Mouse (Mus musculus): ENCODE results near the gene C130074G19Rik. TPM values are rescaled to one million over a fixed set of nuclear protein-coding genes. Genes with fewer than 3 reads are reported as not detected.

C130074G19Rik gene
- polyA plus RNA-seq, 2 experiments: 1.1 to 7.4 TPM

DNA sequence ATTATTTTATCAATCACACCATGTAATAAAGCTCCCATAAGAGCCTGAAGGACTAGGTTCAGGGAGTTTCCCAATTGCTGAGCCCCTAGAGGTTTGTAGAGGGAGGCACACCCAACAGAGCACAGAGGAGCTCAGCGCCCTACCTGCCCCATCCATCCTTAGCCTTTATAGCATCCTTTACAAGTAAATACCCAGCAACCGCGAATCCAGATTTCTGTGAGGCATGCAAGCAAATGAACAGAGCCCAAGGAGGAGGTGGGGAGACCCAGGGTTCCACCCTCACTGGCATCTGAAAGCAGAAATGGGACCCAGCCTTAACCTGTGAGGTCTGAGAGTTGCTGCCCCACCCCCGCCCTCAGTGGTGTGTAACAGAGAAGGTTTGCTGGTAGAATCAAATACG, 46.7 kb downstream of the C130074G19Rik start:
- H3K4me1 ChIP-seq (replicated peaks; ENCODE audit: control insufficient read depth in 2 of 2, insufficient read depth in 2 of 2, low read length in 1 of 2): peaks cover 0 to 8% of the 10 kb centered on the region in 2 experiments; a peak in 2 of 4 replicates
- peaks cover 29% of the 10 kb centered on the region for H3K36me3 ChIP-seq (replicated peaks; ENCODE audit: control insufficient read depth, insufficient read depth, low read depth)
- H3K4me2 ChIP-seq (ENCODE audit: low read depth): no peak overlapping the region
- no peak overlapping the region for H3K9ac ChIP-seq (replicated peaks)
- H3K4me3 ChIP-seq (ENCODE audit: insufficient read depth in 1 of 2, low read depth in 2 of 2, low read length in 2 of 2): no peak overlapping the region
- no peak overlapping the region for H3K27ac ChIP-seq
- ATAC-seq (ENCODE audit: insufficient read depth) (no peak), DNase-seq (ENCODE audit: low read depth in 3 of 3, low spot score in 3 of 3) (no peak)
- no peaks in the 10 kb centered on the region for H3K9me3 ChIP-seq (ENCODE audit: control insufficient read depth, low read length)
- TF ChIP-seq CTCF (IDR thresholded peaks at IDR 0.05; ENCODE audit: low read depth): no peak
- TF ChIP-seq EP300 (IDR thresholded peaks at IDR 0.05; ENCODE audit: low read depth): no peak
- H3K27me3 ChIP-seq (ENCODE audit: control insufficient read depth, insufficient read depth, low read length): no peaks in the 10 kb centered on the region
- 72% methylated on average over 5 of the region's 5 CpGs for WGBS (ENCODE audit: insufficient replicate concordance)

DNA sequence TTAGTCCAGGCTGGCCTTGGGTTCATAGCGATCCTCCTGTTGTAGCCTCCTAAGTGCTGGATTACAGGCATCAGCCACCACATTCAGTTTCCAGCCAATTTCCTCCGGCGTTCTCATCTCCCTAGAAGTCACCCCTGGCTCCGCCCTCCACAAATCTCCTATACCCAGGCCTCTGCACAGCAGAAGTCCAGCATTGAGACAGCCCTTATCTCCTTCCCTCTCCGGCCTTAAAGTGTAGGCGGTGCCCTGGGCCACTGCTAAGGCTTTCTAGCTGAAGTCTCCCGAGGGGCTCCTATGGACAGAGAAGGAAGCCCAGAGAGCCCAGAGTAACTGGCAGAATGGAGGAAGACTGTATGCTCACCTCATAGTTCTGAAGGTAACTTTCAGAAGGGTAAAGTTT, 49.5 kb downstream of the C130074G19Rik start:
- H3K9me3 ChIP-seq (ENCODE audit: control insufficient read depth, low read length): no peaks in the 10 kb centered on the region
- H3K4me3 ChIP-seq (ENCODE audit: insufficient read depth in 1 of 2, low read depth in 2 of 2, low read length in 2 of 2): no peak overlapping the region
- H3K9ac ChIP-seq (replicated peaks): no peak overlapping the region
- 61% methylated on average over 7 of the region's 7 CpGs for WGBS (ENCODE audit: insufficient replicate concordance)
- TF ChIP-seq CTCF (IDR thresholded peaks at IDR 0.05; ENCODE audit: low read depth) (no peak), EP300 (IDR thresholded peaks at IDR 0.05; ENCODE audit: low read depth) (no peak)
- DNase-seq (ENCODE audit: low read depth in 3 of 3, low spot score in 3 of 3) (no peak), ATAC-seq (ENCODE audit: insufficient read depth) (peak; percentile 52; the same call in 1 of the 2 replicates)
- H3K4me2 ChIP-seq (ENCODE audit: low read depth): no peak overlapping the region
- peaks cover 35% of the 10 kb centered on the region for H3K36me3 ChIP-seq (replicated peaks; ENCODE audit: control insufficient read depth, insufficient read depth, low read depth)
- H3K27me3 ChIP-seq (ENCODE audit: control insufficient read depth, insufficient read depth, low read length): no peaks in the 10 kb centered on the region
- peaks cover 0 to 7% of the 10 kb centered on the region in 2 experiments; a peak in 2 of 4 replicates for H3K4me1 ChIP-seq (replicated peaks; ENCODE audit: control insufficient read depth in 2 of 2, insufficient read depth in 2 of 2, low read length in 1 of 2)
- no peak overlapping the region for H3K27ac ChIP-seq

DNA sequence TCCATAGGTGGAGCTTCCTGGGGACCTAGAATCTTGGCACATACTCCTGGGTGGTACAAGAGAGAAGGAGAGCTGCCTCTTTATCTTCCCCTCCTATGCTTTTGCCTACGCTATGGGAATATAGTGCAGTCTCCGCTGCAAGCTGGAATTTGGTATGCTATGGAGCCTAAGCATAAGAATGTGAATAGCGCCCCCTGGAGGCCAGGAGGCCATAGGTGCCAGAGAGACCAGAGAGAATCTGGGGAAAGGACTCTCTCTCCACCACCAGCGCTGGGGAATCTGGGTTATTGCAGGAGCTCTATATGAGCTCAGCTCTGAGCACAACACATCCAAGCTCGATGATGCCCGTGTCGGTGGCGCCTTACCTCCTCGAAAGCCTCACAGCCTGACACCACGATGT, 50.8 kb downstream of the C130074G19Rik start:
- peaks cover 35% of the 10 kb centered on the region for H3K36me3 ChIP-seq (replicated peaks; ENCODE audit: control insufficient read depth, insufficient read depth, low read depth)
- TF ChIP-seq CTCF (IDR thresholded peaks at IDR 0.05; ENCODE audit: low read depth) (peak; percentile 76), EP300 (IDR thresholded peaks at IDR 0.05; ENCODE audit: low read depth) (no peak)
- no peaks in the 10 kb centered on the region for H3K27me3 ChIP-seq (ENCODE audit: control insufficient read depth, insufficient read depth, low read length)
- H3K27ac ChIP-seq: no peak overlapping the region
- H3K4me1 ChIP-seq (replicated peaks; ENCODE audit: control insufficient read depth in 2 of 2, insufficient read depth in 2 of 2, low read length in 1 of 2): peaks cover 0 to 5% of the 10 kb centered on the region in 2 experiments; a peak in 2 of 4 replicates
- DNase-seq (ENCODE audit: low read depth in 3 of 3, low spot score in 3 of 3): no peak
- H3K4me3 ChIP-seq (ENCODE audit: insufficient read depth in 1 of 2, low read depth in 2 of 2, low read length in 2 of 2): no peak overlapping the region
- no peak for ATAC-seq (ENCODE audit: insufficient read depth)
- no peak overlapping the region for H3K9ac ChIP-seq (replicated peaks)
- H3K4me2 ChIP-seq (ENCODE audit: low read depth): no peak overlapping the region
- WGBS (ENCODE audit: insufficient replicate concordance): 78% methylated on average over 10 of the region's 10 CpGs
- H3K9me3 ChIP-seq (ENCODE audit: control insufficient read depth, low read length): no peaks in the 10 kb centered on the region

DNA sequence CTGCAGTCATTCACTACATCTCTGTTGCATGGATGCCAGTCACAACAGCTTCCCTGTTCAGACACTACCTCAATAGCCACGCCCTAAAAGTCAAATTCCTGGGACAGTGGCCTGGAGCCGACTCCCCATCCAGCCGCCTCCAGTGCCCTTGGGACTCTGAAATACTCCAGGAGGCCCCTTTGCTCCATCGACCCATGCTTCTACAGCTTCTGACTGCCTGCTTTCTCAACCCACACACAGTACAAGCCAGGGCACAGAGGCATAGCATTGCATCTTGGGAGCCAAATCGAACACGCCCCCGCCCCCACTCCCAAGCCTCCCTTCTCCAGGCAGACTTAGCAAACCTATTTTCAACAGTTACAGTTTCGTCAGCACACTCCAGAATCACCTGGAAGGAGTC, 53.1 kb downstream of the C130074G19Rik start:
- Histone ChIP-seq H3K4me2 (ENCODE audit: low read depth) (no peak overlapping the region), H3K9me3 (ENCODE audit: control insufficient read depth, low read length) (no peaks in the 10 kb centered on the region), H3K27ac (no peak overlapping the region), H3K36me3 (replicated peaks; ENCODE audit: control insufficient read depth, insufficient read depth, low read depth) (peaks cover 35% of the 10 kb centered on the region), H3K4me1 (replicated peaks; ENCODE audit: control insufficient read depth in 2 of 2, insufficient read depth in 2 of 2, low read length in 1 of 2) (peaks cover 2 to 5% of the 10 kb centered on the region in 2 experiments), H3K27me3 (ENCODE audit: control insufficient read depth, insufficient read depth, low read length) (no peaks in the 10 kb centered on the region), H3K9ac (replicated peaks) (no peak overlapping the region), H3K4me3 (ENCODE audit: insufficient read depth in 1 of 2, low read depth in 2 of 2, low read length in 2 of 2) (no peak overlapping the region)
- DNase-seq (ENCODE audit: low read depth in 3 of 3, low spot score in 3 of 3) (no peak), ATAC-seq (ENCODE audit: insufficient read depth) (no peak)
- TF ChIP-seq EP300 (IDR thresholded peaks at IDR 0.05; ENCODE audit: low read depth) (no peak), CTCF (IDR thresholded peaks at IDR 0.05; ENCODE audit: low read depth) (no peak)
- 74% methylated on average over 8 of the region's 8 CpGs for whole genome bisulfite sequencing (ENCODE audit: insufficient replicate concordance)

DNA sequence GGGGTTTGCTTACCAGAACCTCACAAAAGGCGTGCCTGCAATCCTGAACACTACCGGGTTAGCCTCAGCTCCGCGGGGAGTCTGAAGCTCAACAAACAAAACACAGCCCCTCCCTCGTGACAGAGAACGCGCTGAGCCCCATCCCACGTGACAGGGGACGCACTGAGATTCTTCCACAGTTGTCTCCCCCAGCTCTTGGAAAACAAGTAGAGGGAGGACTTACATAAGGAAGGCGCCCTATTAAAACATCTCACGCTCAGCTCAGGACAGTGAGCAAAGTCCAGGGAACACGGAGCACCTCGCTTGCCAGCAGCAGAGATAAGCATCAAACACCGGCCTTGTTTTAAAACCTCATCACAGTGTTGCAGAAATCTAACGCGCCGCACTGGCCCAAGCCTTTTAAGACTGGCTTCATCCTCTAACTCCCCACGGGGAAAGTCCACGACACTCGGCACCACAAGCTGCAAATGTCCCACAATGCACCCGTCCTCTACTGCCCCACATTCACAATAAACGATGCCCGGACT, 55.8 kb downstream of the C130074G19Rik start:
- WGBS (ENCODE audit: insufficient replicate concordance): 58% methylated on average over 23 of the region's 23 CpGs
- no peak overlapping the region for H3K4me3 ChIP-seq (ENCODE audit: insufficient read depth in 1 of 2, low read depth in 2 of 2, low read length in 2 of 2)

More for the DNA sequence above, 55.8 kb downstream of the C130074G19Rik start:
- TF ChIP-seq CTCF (IDR thresholded peaks at IDR 0.05; ENCODE audit: low read depth) (no peak), EP300 (IDR thresholded peaks at IDR 0.05; ENCODE audit: low read depth) (no peak)
- no peaks in the 10 kb centered on the region for H3K9me3 ChIP-seq (ENCODE audit: control insufficient read depth, low read length)
- no peak overlapping the region; the same call in 1 of the 2 replicates for H3K4me2 ChIP-seq (ENCODE audit: low read depth)
- no peak overlapping the region for H3K9ac ChIP-seq (replicated peaks)
- no peak overlapping the region for H3K27ac ChIP-seq
- ATAC-seq (ENCODE audit: insufficient read depth) (no peak; the same call in 1 of the 2 replicates), DNase-seq (ENCODE audit: low read depth in 3 of 3, low spot score in 3 of 3) (no peak)
- peaks cover 5 to 6% of the 10 kb centered on the region in 2 experiments; a peak in 3 of 4 replicates for H3K4me1 ChIP-seq (replicated peaks; ENCODE audit: control insufficient read depth in 2 of 2, insufficient read depth in 2 of 2, low read length in 1 of 2)
- no peaks in the 10 kb centered on the region for H3K27me3 ChIP-seq (ENCODE audit: control insufficient read depth, insufficient read depth, low read length)
- H3K36me3 ChIP-seq (replicated peaks; ENCODE audit: control insufficient read depth, insufficient read depth, low read depth): peaks cover 22% of the 10 kb centered on the region

All from liver, embryonic 14.5 days (tissue).